Mouse (Mus musculus): ENCODE results near the gene Akap13.

GRCm38 (mm10) chr7:75554065-75554464, 98.7 kb downstream of the Akap13 start:
- TF ChIP-seq CTCF (IDR thresholded peaks at IDR 0.05) = no peak
- TF ChIP-seq EP300 (IDR thresholded peaks at IDR 0.05; ENCODE audit: insufficient read depth, low read depth, low read length) = no peak
- no peak for TF ChIP-seq POLR2A (IDR thresholded peaks at IDR 0.05; ENCODE audit: insufficient read depth, low read depth, low read length)

All from heart, adult 2 months (tissue).